In the genomic region with DNA sequence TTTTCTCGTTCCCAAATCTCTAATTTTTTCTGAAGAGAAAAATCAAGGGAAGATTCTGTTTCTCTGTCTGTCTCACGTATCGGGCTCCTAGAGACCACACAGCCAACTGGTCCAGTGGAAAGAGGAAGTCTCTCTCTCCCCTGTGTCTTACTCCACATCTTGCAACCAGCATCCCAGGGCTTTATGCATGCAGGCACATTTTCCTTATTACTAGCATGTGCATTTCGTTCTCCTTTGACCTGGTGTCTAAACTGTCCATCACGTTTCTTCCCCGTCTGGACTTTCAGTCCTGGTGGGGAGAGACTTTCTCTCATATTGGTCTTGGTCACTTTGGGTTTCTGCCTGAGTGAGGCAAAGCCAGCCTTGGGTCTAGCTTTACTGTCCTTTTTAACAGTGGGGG, we compare ENCODE assay signal across 26 mouse cellular contexts. TPM values are rescaled to one million over a fixed set of nuclear protein-coding genes. Genes with fewer than 3 reads are reported as not detected.
DNase-seq lines count a peak whose midpoint lies in the region; ATAC-seq and TF ChIP-seq lines count a peak whose summit lies in the region.
"Had no signal": no experiment of that assay in that cellular context is flagged by ENCODE, and none has a peak within 500 bp of the region (broad histone marks: within the 10 kb centered on the region; RNA-seq: fewer than 3 reads in every experiment).

No protein-coding gene starts in this region.

- TF ChIP-seq EP300 in MEL (IDR thresholded peaks at IDR 0.05; ENCODE audit: low read depth in 1 of 2, low read length in 2 of 2), result no peak
- no peak for TF ChIP-seq EP300 in stomach, postnatal 0 days (optimal IDR thresholded peaks at IDR 0.05)
- TF ChIP-seq EP300 in heart, adult 2 months (IDR thresholded peaks at IDR 0.05; ENCODE audit: insufficient read depth, low read depth, low read length), result no peak

- no peak for TF ChIP-seq RAD21 in MEL (IDR thresholded peaks at IDR 0.05; ENCODE audit: low read depth, low read length)

- no peak overlapping the region for H3K4me3 ChIP-seq in MEL (ENCODE audit: control insufficient read depth in 1 of 2, insufficient read depth in 1 of 2, low read depth in 2 of 2, low read length in 2 of 2)
- H3K4me3 ChIP-seq in stomach, postnatal 0 days (ENCODE audit: low read depth, low read length), result no peak overlapping the region
- no peak overlapping the region for H3K4me3 ChIP-seq in heart, adult 2 months
- H3K4me3 ChIP-seq: embryonic facial prominence, embryonic 13.5 days; embryonic facial prominence, embryonic 15.5 days; erythroblast, embryonic 14.5 days; forebrain, embryonic 10.5 days; forebrain, embryonic 12.5 days had no signal

- H3K36me3 ChIP-seq in MEL (ENCODE audit: control insufficient read depth in 1 of 2, insufficient read depth in 2 of 2, low read length in 2 of 2), result no peaks in the 10 kb centered on the region
- no peaks in the 10 kb centered on the region for H3K36me3 ChIP-seq in stomach, postnatal 0 days (ENCODE audit: control insufficient read depth, insufficient read depth, low read length)
- H3K36me3 ChIP-seq in heart, adult 2 months (ENCODE audit: control insufficient read depth, insufficient read depth, low read length), result no peaks in the 10 kb centered on the region

- 0 out of 2 replicates have a peak, but pooled peaks have one; percentile 52 for ATAC-seq in megakaryocyte, adult 5-6 weeks (ENCODE audit: poor library complexity, severe bottlenecking)
- no peak for ATAC-seq in stomach, postnatal 0 days (ENCODE audit: low FRiP score, low TSS enrichment)
- ATAC-seq: activated CD4-positive, CD25-positive, alpha-beta regulatory T cell, adult 4 months; CD4-positive, CD25-positive, alpha-beta regulatory T cell, adult 4 months; forebrain, embryonic 14.5 days; forebrain, embryonic 16.5 days; Patski had no signal

- H3K4me1 ChIP-seq in MEL (ENCODE audit: control insufficient read depth in 1 of 2, insufficient read depth in 2 of 2, low read length in 2 of 2), result no peaks in the 10 kb centered on the region
- H3K4me1 ChIP-seq in stomach, postnatal 0 days (replicated peaks; ENCODE audit: control insufficient read depth, insufficient read depth), result no peaks in the 10 kb centered on the region
- no peaks in the 10 kb centered on the region for H3K4me1 ChIP-seq in heart, adult 2 months (ENCODE audit: control insufficient read depth, insufficient read depth, low read length)
- H3K4me1 ChIP-seq: embryonic facial prominence, embryonic 13.5 days; embryonic facial prominence, embryonic 15.5 days; forebrain, embryonic 10.5 days; forebrain, embryonic 12.5 days had no signal

- DNase-seq in A20 (ENCODE audit: low read depth, low spot score) (peak; percentile 66), MEL (ENCODE audit: low read depth, low spot score) (peak; percentile 16)
- no peak for DNase-seq in stomach, postnatal 0 days (ENCODE audit: low spot score)
- DNase-seq in heart, adult 2 months, result no peak
- no peak for DNase-seq in cerebellum, postnatal 36 days
- DNase-seq in B cell, adult 2 months, result no peak
- DNase-seq: adrenal gland, adult 8-10 months; adrenal gland, postnatal 14 days; adrenal gland, postnatal 36 days; cerebellum, adult 11-12 months; cerebellum, adult 2 months; cerebellum, adult 9-10 months; cerebellum, postnatal 10 days; cerebellum, postnatal 25 days; embryo, embryonic 11 days had no signal

- intact Hi-C loops in heart, adult 2 months (cut with DNase I), result no loop called here

- TF ChIP-seq CTCF in MEL (IDR thresholded peaks at IDR 0.05 in 2 of 3, conservative IDR thresholded peaks at IDR 0.05 in 1 of 3; ENCODE audit: control insufficient read depth in 1 of 3, insufficient read depth in 1 of 3, low read depth in 2 of 3, low read length in 3 of 3, poor library complexity in 1 of 3, severe bottlenecking in 1 of 3), result no peak
- TF ChIP-seq CTCF in stomach, postnatal 0 days (IDR thresholded peaks at IDR 0.05; ENCODE audit: low read depth), result no peak
- TF ChIP-seq CTCF in heart, adult 2 months (IDR thresholded peaks at IDR 0.05), result no peak

- no peaks in the 10 kb centered on the region for H3K79me2 ChIP-seq in MEL (ENCODE audit: control insufficient read depth, insufficient read depth, low read length, poor library complexity)
- H3K79me2 ChIP-seq in heart, adult 2 months (replicated peaks; ENCODE audit: control insufficient read depth, insufficient read depth, low read length), result no peaks in the 10 kb centered on the region

- no peak overlapping the region for H3K27ac ChIP-seq in MEL (ENCODE audit: control insufficient read depth, low read depth, low read length)
- no peak overlapping the region for H3K27ac ChIP-seq in stomach, postnatal 0 days (replicated peaks)
- no peak overlapping the region for H3K27ac ChIP-seq in heart, adult 2 months
- H3K27ac ChIP-seq: embryonic facial prominence, embryonic 13.5 days; embryonic facial prominence, embryonic 15.5 days; forebrain, embryonic 10.5 days; forebrain, embryonic 12.5 days had no signal

- H3K4me2 ChIP-seq in stomach, postnatal 0 days (replicated peaks; ENCODE audit: low read depth), result no peak overlapping the region
- H3K4me2 ChIP-seq: embryonic facial prominence, embryonic 13.5 days; embryonic facial prominence, embryonic 15.5 days; forebrain, embryonic 12.5 days had no signal

- no peak for TF ChIP-seq POLR2A in MEL (IDR thresholded peaks at IDR 0.05; ENCODE audit: control insufficient read depth in 1 of 2, insufficient read depth in 1 of 2, low read depth in 1 of 2, low read length in 2 of 2, poor library complexity in 1 of 2)
- no peak for TF ChIP-seq POLR2A in heart, adult 2 months (IDR thresholded peaks at IDR 0.05; ENCODE audit: insufficient read depth, low read depth, low read length)

- H3K9me3 ChIP-seq in MEL (replicated peaks; ENCODE audit: insufficient read depth, low read length), result no peaks in the 10 kb centered on the region
- no peaks in the 10 kb centered on the region for H3K9me3 ChIP-seq in stomach, postnatal 0 days (ENCODE audit: control insufficient read depth, low read length)
- H3K9me3 ChIP-seq: embryonic facial prominence, embryonic 13.5 days; embryonic facial prominence, embryonic 15.5 days; forebrain, embryonic 10.5 days; forebrain, embryonic 12.5 days had no signal

- 91% methylated on average over 6 of the region's 6 CpGs for WGBS in stomach, postnatal 0 days
- WGBS in heart, adult 2 months, result 94% methylated on average over 6 of the region's 6 CpGs

- no peak overlapping the region for H3K9ac ChIP-seq in MEL (ENCODE audit: control insufficient read depth, low read depth, low read length, poor library complexity, severe bottlenecking)
- H3K9ac ChIP-seq in stomach, postnatal 0 days (ENCODE audit: low read length), result no peak overlapping the region
- H3K9ac ChIP-seq in heart, adult 2 months (ENCODE audit: low read depth, low read length), result no peak overlapping the region
- H3K9ac ChIP-seq: embryonic facial prominence, embryonic 13.5 days; embryonic facial prominence, embryonic 15.5 days; forebrain, embryonic 12.5 days had no signal

- H3K27me3 ChIP-seq in MEL (ENCODE audit: control insufficient read depth in 1 of 2, insufficient read depth in 2 of 2, low read length in 2 of 2), result no peaks in the 10 kb centered on the region
- no peaks in the 10 kb centered on the region for H3K27me3 ChIP-seq in stomach, postnatal 0 days (ENCODE audit: control insufficient read depth, insufficient read depth, low read length)
- no peaks in the 10 kb centered on the region for H3K27me3 ChIP-seq in heart, adult 2 months (ENCODE audit: control insufficient read depth, insufficient read depth, low read length)
- H3K27me3 ChIP-seq: embryonic facial prominence, embryonic 13.5 days; embryonic facial prominence, embryonic 15.5 days; forebrain, embryonic 12.5 days; Patski had no signal

TF ChIP-seq in MEL, 35 proteins besides CTCF, POLR2A, EP300 and RAD21:
- no peak for TF ChIP-seq CHD2 (IDR thresholded peaks at IDR 0.05; ENCODE audit: low read length)

RNA-seq across cellular contexts. Expression of a gene that starts 22.3 kb away (rescaled TPM):
- total RNA-seq in MEL (2012; rRNA removed), result 2.8 and 3.2 TPM in 2 replicates
- 1 to 10 TPM in 1 of 2 experiments, not detected in 1; 7.5 TPM for polyA plus RNA-seq in MEL (2012; ENCODE audit: insufficient read depth in 1 of 2, insufficient read length in 2 of 2, low read depth in 1 of 2, low replicate concordance in 2 of 2, missing spikeins in 1 of 2)
- total RNA-seq in megakaryocyte, adult 5-6 weeks (2015), result 18.6 and 23.3 TPM in 2 replicates
- total RNA-seq in megakaryocyte, adult 5-6 weeks (2017), result 15.8 and 24.6 TPM in 2 replicates
- polyA plus RNA-seq in stomach, postnatal 0 days (2015; fragmentation: Nextera tagmentation; extraction: Ambion mirVana), result 1.9 and 2.2 TPM in 2 replicates
- 1 to 10 TPM; 3.2 to 4.5 TPM for total RNA-seq in heart, adult 2 months (2021)
- polyA plus RNA-seq in heart, adult 2 months (2012; rRNA removed), result 1.1 and 2.0 TPM in 2 replicates

RNA-seq across cellular contexts. Expression of a gene that starts 22.5 kb away (rescaled TPM):
- 1.5 and 2.2 TPM in 2 replicates for total RNA-seq in MEL (2012; rRNA removed)
- 1 to 10 TPM in 1 of 2 experiments, not detected in 1; 5.2 TPM for polyA plus RNA-seq in MEL (2012; ENCODE audit: insufficient read depth in 1 of 2, insufficient read length in 2 of 2, low read depth in 1 of 2, low replicate concordance in 2 of 2, missing spikeins in 1 of 2)
- total RNA-seq in megakaryocyte, adult 5-6 weeks (2015), result 63.0 and 71.7 TPM in 2 replicates
- total RNA-seq in megakaryocyte, adult 5-6 weeks (2017), result 11.2 and 14.9 TPM in 2 replicates
- 6.6 and 7.2 TPM in 2 replicates for polyA plus RNA-seq in stomach, postnatal 0 days (2015; fragmentation: Nextera tagmentation; extraction: Ambion mirVana)
- total RNA-seq in heart, adult 2 months (2021), result 10 to 100 TPM; 27.1 to 33.9 TPM
- 9.2 and 12.9 TPM in 2 replicates for polyA plus RNA-seq in heart, adult 2 months (2012; rRNA removed)

Comparison
In these comparisons a context has a peak if more than half of its experiments do, and no peak if none do; other contexts are left out.
1. DNase-seq: peak in A20 (single experiment) and MEL (single experiment); none in stomach, postnatal 0 days (single experiment), heart, adult 2 months (0 of 2), cerebellum, postnatal 36 days (0 of 2) and B cell, adult 2 months (0 of 2).